Mouse (Mus musculus) limb, embryonic 10.5 days (tissue): ENCODE measurements at regions not wholly inside any gene's neighbourhood (a gene's known extent, or its start where the extent isn't known, plus 50 kb on each side); places are given as distances from the start of the nearest gene placed in this dataset.

ENCODE experiments used
- DNase-seq: peaks from one replicate; pipeline ENCODE4 v3.0.0-alpha.2; 2017; ENCODE audit warnings: low spot score
- H3K27ac ChIP-seq: fragments of 300-500 bp; sonication (generic); 2 replicates; pipeline ENCODE4 v1.5.1; 2016; ENCODE audit warnings: mild to moderate bottlenecking
- H3K27me3 ChIP-seq: fragments of 300-500 bp; sonication (generic); 2 replicates; pipeline ENCODE4 v1.6.1; 2016; ENCODE audit warnings: low read depth, mild to moderate bottlenecking; ENCODE audit not compliant: poor library complexity, severe bottlenecking
- H3K36me3 ChIP-seq: fragments of 300-500 bp; sonication (generic); 2 replicates; pipeline ENCODE4 v1.6.1; 2016; ENCODE audit warnings: mild to moderate bottlenecking, moderate library complexity
- H3K4me1 ChIP-seq: fragments of 300-500 bp; sonication (generic); 2 replicates; pipeline ENCODE4 v1.6.1; 2016
- H3K4me3 ChIP-seq: fragments of 300-500 bp; sonication (generic); 2 replicates; pipeline ENCODE4 v1.5.1; 2016; ENCODE audit warnings: mild to moderate bottlenecking, moderate library complexity
- H3K9me3 ChIP-seq: fragments of 300-500 bp; sonication (generic); replicated peaks from 2 replicates; pipeline ENCODE4 v1.6.1; 2016; ENCODE audit warnings: mild to moderate bottlenecking
- WGBS: fragments of 180-500 bp; shearing (Covaris S2); methylation state at CpG from one replicate; pipeline ENCODE4 v1.1.7; 2016; 5-methylcytosine and 5-hydroxymethylcytosine counted together

GRCm38 (mm10) chr10:109427878-109428277, 417.1 kb upstream of the Syt1 start:
- Histone ChIP-seq H3K36me3 (no peaks in the 10 kb centered on the region), H3K9me3 (no peaks in the 10 kb centered on the region), H3K27ac (no peak overlapping the region), H3K27me3 (no peaks in the 10 kb centered on the region), H3K4me3 (no peak overlapping the region), H3K4me1 (no peaks in the 10 kb centered on the region)
- WGBS = 92% methylated on average over 3 of the region's 3 CpGs
- no peak for DNase-seq

- Histone ChIP-seq H3K36me3 (no peaks in the 10 kb centered on the region), H3K27me3 (no peaks in the 10 kb centered on the region), H3K4me3 (no peak overlapping the region), H3K9me3 (no peaks in the 10 kb centered on the region), H3K4me1 (no peaks in the 10 kb centered on the region), H3K27ac (no peak overlapping the region)
- 88% methylated on average over 3 of the region's 3 CpGs for WGBS
- DNase-seq = no peak
Observed at GRCm38 (mm10) chr10:109407011-109407410, 396.2 kb upstream of the Syt1 start.

- DNase-seq = no peak
- H3K4me1 ChIP-seq = no peaks in the 10 kb centered on the region
- H3K27ac ChIP-seq = no peak overlapping the region
- no peaks in the 10 kb centered on the region for H3K9me3 ChIP-seq
- H3K36me3 ChIP-seq = no peaks in the 10 kb centered on the region
- 86% methylated on average over 6 of the region's 6 CpGs for WGBS
- no peak overlapping the region for H3K4me3 ChIP-seq
- no peaks in the 10 kb centered on the region for H3K27me3 ChIP-seq
Observed at GRCm38 (mm10) chr10:109405116-109405685, 394.4 kb upstream of the Syt1 start.

- no peak overlapping the region for H3K27ac ChIP-seq
- H3K36me3 ChIP-seq = no peaks in the 10 kb centered on the region
- DNase-seq = peak; percentile 31
- no peak overlapping the region for H3K4me3 ChIP-seq
- H3K9me3 ChIP-seq = no peaks in the 10 kb centered on the region
- no peaks in the 10 kb centered on the region; the same call in 1 of the 2 replicates for H3K4me1 ChIP-seq
- no peaks in the 10 kb centered on the region for H3K27me3 ChIP-seq
- WGBS = 60% methylated on average over 4 of the region's 4 CpGs
Observed at GRCm38 (mm10) chr10:109383758-109384157, 373.0 kb upstream of the Syt1 start.

DNA sequence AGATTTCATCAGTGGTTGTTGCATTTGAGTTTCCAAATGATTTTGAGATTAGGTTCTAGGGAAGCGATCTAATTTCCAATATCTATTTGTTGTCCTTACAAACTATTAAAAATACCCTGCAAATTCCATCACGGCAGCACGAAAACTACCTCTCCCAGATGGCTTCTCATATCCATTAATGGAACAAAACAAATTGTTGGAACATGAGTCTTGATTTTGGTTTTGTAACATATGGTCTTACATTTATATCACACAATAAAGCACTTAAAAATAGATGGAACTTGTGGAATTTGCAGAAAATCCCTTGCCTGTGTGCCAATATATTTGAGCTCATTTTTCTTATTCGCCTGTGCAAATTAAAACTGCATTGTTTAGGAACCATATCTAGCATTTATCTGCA, 368.1 kb upstream of the Syt1 start:
- no peaks in the 10 kb centered on the region for H3K9me3 ChIP-seq
- no peaks in the 10 kb centered on the region for H3K36me3 ChIP-seq
- 89% methylated on average over 4 of the region's 4 CpGs for WGBS
- no peak for DNase-seq
- no peaks in the 10 kb centered on the region for H3K27me3 ChIP-seq
- no peak overlapping the region for H3K4me3 ChIP-seq
- no peaks in the 10 kb centered on the region; the same call in 1 of the 2 replicates for H3K4me1 ChIP-seq
- H3K27ac ChIP-seq = no peak overlapping the region

GRCm38 (mm10) chr10:109360161-109360560, 349.4 kb upstream of the Syt1 start:
- WGBS = 68% methylated on average over 1 of the region's 1 CpGs
- H3K9me3 ChIP-seq = no peaks in the 10 kb centered on the region
- no peak overlapping the region for H3K27ac ChIP-seq
- no peaks in the 10 kb centered on the region for H3K27me3 ChIP-seq
- H3K36me3 ChIP-seq = no peaks in the 10 kb centered on the region
- no peak overlapping the region for H3K4me3 ChIP-seq
- H3K4me1 ChIP-seq = no peaks in the 10 kb centered on the region
- DNase-seq = no peak

GRCm38 (mm10) chr10:109358812-109359211, 348.0 kb upstream of the Syt1 start:
- H3K4me1 ChIP-seq = no peaks in the 10 kb centered on the region
- no peaks in the 10 kb centered on the region for H3K36me3 ChIP-seq
- H3K27ac ChIP-seq = no peak overlapping the region
- no peak overlapping the region for H3K4me3 ChIP-seq
- 91% methylated on average over 6 of the region's 6 CpGs for WGBS
- H3K27me3 ChIP-seq = no peaks in the 10 kb centered on the region
- DNase-seq = no peak
- H3K9me3 ChIP-seq = no peaks in the 10 kb centered on the region

DNA sequence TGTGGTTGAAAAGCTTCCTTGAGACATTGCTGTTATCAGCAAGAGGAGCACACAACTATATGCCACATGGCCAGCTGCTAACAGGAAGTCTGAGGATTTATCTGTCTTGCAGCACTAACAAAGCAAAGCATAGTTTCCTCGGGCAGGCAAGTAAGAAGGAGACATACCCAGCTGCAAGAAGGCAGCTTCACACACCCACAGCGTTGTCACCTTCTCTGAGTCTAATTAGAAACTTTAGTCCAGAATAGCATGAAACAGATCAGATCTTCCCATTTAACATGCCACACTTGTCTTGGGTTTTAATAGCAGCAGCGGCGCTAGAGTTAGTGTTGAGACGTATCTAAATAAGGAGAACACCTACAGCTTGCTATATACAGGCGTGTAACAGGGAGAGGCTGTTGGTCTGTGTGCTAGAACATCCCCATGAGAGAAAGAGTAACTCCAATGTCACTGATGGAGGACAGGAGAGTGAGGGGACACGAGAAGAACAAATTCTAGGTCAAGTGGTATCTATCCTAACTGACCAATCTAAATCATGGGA, 322.1 kb upstream of the Syt1 start:
- Histone ChIP-seq H3K4me3 (no peak overlapping the region), H3K36me3 (no peaks in the 10 kb centered on the region), H3K9me3 (no peaks in the 10 kb centered on the region), H3K27ac (no peak overlapping the region), H3K4me1 (no peaks in the 10 kb centered on the region), H3K27me3 (no peaks in the 10 kb centered on the region)
- DNase-seq = no peak
- 86% methylated on average over 7 of the region's 7 CpGs for WGBS

GRCm38 (mm10) chr10:109309286-109309685, 298.5 kb upstream of the Syt1 start:
- Histone ChIP-seq H3K9me3 (no peaks in the 10 kb centered on the region), H3K36me3 (no peaks in the 10 kb centered on the region), H3K4me1 (no peaks in the 10 kb centered on the region), H3K27ac (no peak overlapping the region), H3K27me3 (no peaks in the 10 kb centered on the region), H3K4me3 (no peak overlapping the region)
- 90% methylated on average over 6 of the region's 6 CpGs for WGBS
- DNase-seq = no peak

GRCm38 (mm10) chr10:109300199-109300598, 289.4 kb upstream of the Syt1 start:
- Histone ChIP-seq H3K4me1 (no peaks in the 10 kb centered on the region), H3K9me3 (no peaks in the 10 kb centered on the region), H3K27ac (no peak overlapping the region), H3K4me3 (no peak overlapping the region), H3K36me3 (no peaks in the 10 kb centered on the region), H3K27me3 (no peaks in the 10 kb centered on the region)
- DNase-seq = no peak
- 76% methylated on average over 2 of the region's 2 CpGs for WGBS

DNA sequence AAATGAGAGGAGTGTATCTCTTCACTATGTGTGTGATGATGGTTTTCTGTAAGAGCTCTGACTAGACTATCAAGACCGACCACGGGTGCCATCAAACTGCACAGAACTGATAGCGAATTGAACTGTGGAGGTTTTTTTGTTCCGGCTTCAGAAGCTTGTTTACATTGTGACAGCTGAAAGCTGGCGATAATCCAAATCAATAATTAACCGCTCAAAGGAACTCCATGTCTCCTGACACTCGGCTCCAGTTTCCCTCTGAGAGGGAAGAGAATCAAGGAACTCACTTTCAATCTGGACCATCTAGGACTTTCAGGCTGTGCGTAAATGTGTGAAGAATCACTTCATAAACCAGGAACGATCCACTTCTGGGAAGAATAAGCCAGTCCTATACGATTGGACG, 289.0 kb upstream of the Syt1 start:
- Histone ChIP-seq H3K9me3 (no peaks in the 10 kb centered on the region), H3K27ac (no peak overlapping the region), H3K27me3 (no peaks in the 10 kb centered on the region), H3K4me1 (no peaks in the 10 kb centered on the region), H3K4me3 (no peak overlapping the region), H3K36me3 (no peaks in the 10 kb centered on the region)
- WGBS = 87% methylated on average over 11 of the region's 11 CpGs
- no peak for DNase-seq

DNA sequence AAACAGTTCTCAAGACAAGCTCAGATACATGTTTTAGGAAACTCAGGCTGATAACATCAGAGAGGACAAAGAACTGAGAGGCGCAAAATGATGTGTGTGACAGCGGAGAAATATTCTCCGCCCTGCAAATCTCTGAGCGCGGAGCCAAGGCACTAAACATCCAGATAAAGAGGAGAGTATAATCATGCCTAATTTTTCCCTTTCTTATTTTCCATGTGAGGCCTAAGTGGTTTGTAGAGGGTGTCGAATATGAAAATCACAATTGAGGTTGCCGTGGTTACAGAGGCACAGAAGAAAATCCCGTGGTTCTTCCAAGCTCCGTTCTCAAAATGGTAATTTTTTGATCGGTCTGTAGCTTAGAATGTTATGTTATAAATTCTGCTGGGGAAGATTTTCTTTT, 272.6 kb upstream of the Syt1 start:
- WGBS = 96% methylated on average over 10 of the region's 10 CpGs
- DNase-seq = no peak
- Histone ChIP-seq H3K4me3 (no peak overlapping the region), H3K36me3 (no peaks in the 10 kb centered on the region), H3K4me1 (no peaks in the 10 kb centered on the region), H3K27me3 (no peaks in the 10 kb centered on the region), H3K27ac (no peak overlapping the region), H3K9me3 (no peaks in the 10 kb centered on the region)

GRCm38 (mm10) chr10:109249781-109250180, 239.0 kb upstream of the Syt1 start:
- Histone ChIP-seq H3K27ac (no peak overlapping the region), H3K4me3 (no peak overlapping the region), H3K9me3 (no peaks in the 10 kb centered on the region), H3K4me1 (no peaks in the 10 kb centered on the region), H3K27me3 (no peaks in the 10 kb centered on the region), H3K36me3 (no peaks in the 10 kb centered on the region)
- 93% methylated on average over 3 of the region's 3 CpGs for WGBS
- no peak for DNase-seq

GRCm38 (mm10) chr10:109246328-109246727, 235.5 kb upstream of the Syt1 start:
- Histone ChIP-seq H3K9me3 (no peaks in the 10 kb centered on the region), H3K4me1 (no peaks in the 10 kb centered on the region), H3K27me3 (no peaks in the 10 kb centered on the region), H3K4me3 (no peak overlapping the region), H3K36me3 (no peaks in the 10 kb centered on the region), H3K27ac (no peak overlapping the region)
- 72% methylated on average over 4 of the region's 4 CpGs for whole genome bisulfite sequencing
- DNase-seq = no peak
